Comparison of ENCODE assay signal across 29 mouse cellular contexts in genomic region chr2:160996987-160997763, GRCm38 (mm10).
A peak's percentile ranks its signal among the peaks of the same experiment; 100 is the strongest.
DNase-seq lines count a peak whose midpoint lies in the region; ATAC-seq and TF ChIP-seq lines count a peak whose summit lies in the region.
"Had no signal": no experiment of that assay in that cellular context is flagged by ENCODE, and none has a peak within 500 bp of the region (broad histone marks: within the 10 kb centered on the region; RNA-seq: fewer than 3 reads in every experiment).

No protein-coding gene starts in this region.

- H3K27me3 ChIP-seq in forebrain, embryonic 11.5 days (ENCODE audit: control insufficient read depth, insufficient read depth, low read length), result no peaks in the 10 kb centered on the region
- no peaks in the 10 kb centered on the region for H3K27me3 ChIP-seq in forebrain, embryonic 16.5 days (replicated peaks; ENCODE audit: control insufficient read depth, insufficient read depth, low read length)
- H3K27me3 ChIP-seq in liver, embryonic 11.5 days (replicated peaks; ENCODE audit: control insufficient read depth, insufficient read depth, low read length), result no peaks in the 10 kb centered on the region
- no peaks in the 10 kb centered on the region for H3K27me3 ChIP-seq in liver, postnatal 0 days (ENCODE audit: insufficient read depth, low read length)
- H3K27me3 ChIP-seq in liver, embryonic 16.5 days (ENCODE audit: control insufficient read depth, insufficient read depth, low read depth, low read length), result no peaks in the 10 kb centered on the region
- H3K27me3 ChIP-seq: CH12.LX; embryonic facial prominence, embryonic 12.5 days; embryonic facial prominence, embryonic 15.5 days; heart, embryonic 13.5 days; hindbrain, embryonic 12.5 days; hindbrain, embryonic 15.5 days; Patski had no signal

- H3K4me2 ChIP-seq in forebrain, embryonic 11.5 days (ENCODE audit: low read depth, low read length, severe bottlenecking), result no peak overlapping the region
- H3K4me2 ChIP-seq in forebrain, embryonic 16.5 days (ENCODE audit: low read length), result no peak overlapping the region
- no peak overlapping the region for H3K4me2 ChIP-seq in liver, embryonic 11.5 days
- no peak overlapping the region for H3K4me2 ChIP-seq in liver, postnatal 0 days (ENCODE audit: low read depth, low read length)
- no peak overlapping the region for H3K4me2 ChIP-seq in liver, embryonic 16.5 days (ENCODE audit: low read depth, low read length)
- H3K4me2 ChIP-seq: embryonic facial prominence, embryonic 12.5 days; embryonic facial prominence, embryonic 15.5 days; heart, embryonic 13.5 days; hindbrain, embryonic 12.5 days; hindbrain, embryonic 15.5 days had no signal

- DNase-seq in forebrain, embryonic 11.5 days (ENCODE audit: low spot score), result no peak
- DNase-seq in liver, embryonic 11.5 days (ENCODE audit: low spot score), result peak; percentile 16
- DNase-seq in liver, postnatal 0 days, result no peak
- DNase-seq in urinary bladder, postnatal 10 days (ENCODE audit: low spot score), result no peak
- DNase-seq in natural killer cell, adult 2 months (ENCODE audit: low spot score in 2 of 2), result no peak
- DNase-seq: adrenal gland, postnatal 14 days; B cell, adult 2 months; cerebellum, adult 11 months; cerebellum, adult 2 months; cerebellum, adult 9-11 months; cerebellum, postnatal 25 days; gastrocnemius, postnatal 25 days; heart, adult 2 months; heart, postnatal 14 days had no signal

- no peaks in the 10 kb centered on the region for H3K4me1 ChIP-seq in forebrain, embryonic 11.5 days (replicated peaks; ENCODE audit: control insufficient read depth, insufficient read depth, low read length)
- no peaks in the 10 kb centered on the region for H3K4me1 ChIP-seq in forebrain, embryonic 16.5 days (replicated peaks; ENCODE audit: control insufficient read depth, insufficient read depth, low read length)
- H3K4me1 ChIP-seq in liver, embryonic 11.5 days (replicated peaks; ENCODE audit: control insufficient read depth, insufficient read depth, low read length), result no peaks in the 10 kb centered on the region
- no peaks in the 10 kb centered on the region for H3K4me1 ChIP-seq in liver, postnatal 0 days (ENCODE audit: insufficient read depth)
- no peaks in the 10 kb centered on the region for H3K4me1 ChIP-seq in liver, embryonic 16.5 days (ENCODE audit: control insufficient read depth, low read depth, low read length)
- H3K4me1 ChIP-seq: embryonic facial prominence, embryonic 12.5 days; embryonic facial prominence, embryonic 15.5 days; forebrain, embryonic 10.5 days; heart, embryonic 10.5 days; hindbrain, embryonic 12.5 days; hindbrain, embryonic 15.5 days had no signal

- H3K4me3 ChIP-seq in forebrain, embryonic 11.5 days (ENCODE audit: low read depth, low read length), result no peak overlapping the region
- no peak overlapping the region for H3K4me3 ChIP-seq in forebrain, embryonic 16.5 days (replicated peaks; ENCODE audit: low read length)
- no peak overlapping the region for H3K4me3 ChIP-seq in liver, embryonic 11.5 days (ENCODE audit: low read depth, low read length)
- H3K4me3 ChIP-seq in liver, postnatal 0 days (ENCODE audit: low read depth, low read length), result no peak overlapping the region
- H3K4me3 ChIP-seq in liver, embryonic 16.5 days (ENCODE audit: low read depth, low read length), result no peak overlapping the region
- H3K4me3 ChIP-seq: embryonic facial prominence, embryonic 12.5 days; embryonic facial prominence, embryonic 15.5 days; erythroblast, embryonic 14.5 days; forebrain, embryonic 10.5 days; heart, adult 2 months; heart, embryonic 10.5 days; heart, embryonic 13.5 days; hindbrain, embryonic 12.5 days; hindbrain, embryonic 15.5 days had no signal

- H3K36me3 ChIP-seq in forebrain, embryonic 11.5 days (ENCODE audit: control insufficient read depth, insufficient read depth, low read length), result no peaks in the 10 kb centered on the region
- peaks cover 3% of the 10 kb centered on the region; the same call in 1 of the 2 replicates for H3K36me3 ChIP-seq in forebrain, embryonic 16.5 days (ENCODE audit: control insufficient read depth, insufficient read depth)
- no peaks in the 10 kb centered on the region for H3K36me3 ChIP-seq in liver, embryonic 11.5 days (ENCODE audit: control insufficient read depth, insufficient read depth, low read length)
- H3K36me3 ChIP-seq in liver, postnatal 0 days (replicated peaks; ENCODE audit: insufficient read depth, low read length), result peaks cover under 1% of the 10 kb centered on the region
- H3K36me3 ChIP-seq in liver, embryonic 16.5 days (ENCODE audit: control insufficient read depth, insufficient read depth), result no peaks in the 10 kb centered on the region

- H3K9ac ChIP-seq in forebrain, embryonic 11.5 days (ENCODE audit: low read length), result no peak overlapping the region
- no peak overlapping the region for H3K9ac ChIP-seq in forebrain, embryonic 16.5 days (replicated peaks; ENCODE audit: low read depth, low read length)
- no peak overlapping the region for H3K9ac ChIP-seq in liver, embryonic 11.5 days (ENCODE audit: low read depth, low read length)
- no peak overlapping the region for H3K9ac ChIP-seq in liver, postnatal 0 days (replicated peaks)
- H3K9ac ChIP-seq in liver, embryonic 16.5 days (ENCODE audit: low read depth, low read length), result no peak overlapping the region
- H3K9ac ChIP-seq: embryonic facial prominence, embryonic 12.5 days; embryonic facial prominence, embryonic 15.5 days; heart, embryonic 13.5 days; hindbrain, embryonic 12.5 days; hindbrain, embryonic 15.5 days had no signal

- no peak overlapping the region for H3K27ac ChIP-seq in forebrain, embryonic 11.5 days (ENCODE audit: low read depth, low read length)
- H3K27ac ChIP-seq in forebrain, embryonic 16.5 days (ENCODE audit: low read length), result no peak overlapping the region
- no peak overlapping the region for H3K27ac ChIP-seq in liver, embryonic 11.5 days (ENCODE audit: low read depth, low read length)
- H3K27ac ChIP-seq in liver, postnatal 0 days (ENCODE audit: low read depth), result no peak overlapping the region
- no peak overlapping the region for H3K27ac ChIP-seq in liver, embryonic 16.5 days (ENCODE audit: low read length)
- H3K27ac ChIP-seq: embryonic facial prominence, embryonic 12.5 days; embryonic facial prominence, embryonic 15.5 days; forebrain, embryonic 10.5 days; heart, adult 2 months; heart, embryonic 10.5 days; heart, embryonic 13.5 days; hindbrain, embryonic 12.5 days; hindbrain, embryonic 15.5 days had no signal

- TF ChIP-seq CTCF in liver, postnatal 0 days (IDR thresholded peaks at IDR 0.05; ENCODE audit: low read depth), result no peak

- 91% methylated on average over 6 of the region's 6 CpGs for WGBS in forebrain, embryonic 11.5 days
- 97% methylated on average over 6 of the region's 6 CpGs for WGBS in forebrain, embryonic 16.5 days
- WGBS in liver, embryonic 11.5 days, result 89% methylated on average over 6 of the region's 6 CpGs
- 83% methylated on average over 6 of the region's 6 CpGs for WGBS in liver, postnatal 0 days (ENCODE audit: insufficient replicate concordance)
- 72% methylated on average over 6 of the region's 6 CpGs for WGBS in liver, embryonic 16.5 days (ENCODE audit: insufficient replicate concordance)

- TF ChIP-seq EP300 in liver, postnatal 0 days (IDR thresholded peaks at IDR 0.05; ENCODE audit: low read depth), result no peak

- ATAC-seq in forebrain, embryonic 11.5 days (replicated peaks; ENCODE audit: low FRiP score), result 0 out of 2 replicates have a peak, but pooled peaks have one; percentile 24
- no peak for ATAC-seq in forebrain, embryonic 16.5 days
- no peak for ATAC-seq in liver, embryonic 11.5 days (replicated peaks; ENCODE audit: low FRiP score)
- ATAC-seq in liver, postnatal 0 days, result no peak
- peak; percentile 57; the same call in 1 of the 2 replicates for ATAC-seq in erythroblast, adult 5-6 weeks (replicated peaks; ENCODE audit: low FRiP score, poor library complexity, severe bottlenecking)
- ATAC-seq in liver, embryonic 16.5 days (ENCODE audit: low read depth), result 0 out of 2 replicates have a peak, but pooled peaks have one; percentile 19
- ATAC-seq: forebrain, embryonic 14.5 days; Patski had no signal

- no peaks in the 10 kb centered on the region for H3K9me3 ChIP-seq in forebrain, embryonic 11.5 days (ENCODE audit: control insufficient read depth, low read length)
- H3K9me3 ChIP-seq in forebrain, embryonic 16.5 days (ENCODE audit: control insufficient read depth, low read length), result no peaks in the 10 kb centered on the region
- no peaks in the 10 kb centered on the region for H3K9me3 ChIP-seq in liver, embryonic 11.5 days (ENCODE audit: control insufficient read depth, low read length)
- H3K9me3 ChIP-seq in liver, postnatal 0 days (ENCODE audit: low read length), result no peaks in the 10 kb centered on the region
- no peaks in the 10 kb centered on the region for H3K9me3 ChIP-seq in liver, embryonic 16.5 days (replicated peaks; ENCODE audit: control insufficient read depth, low read length)
- H3K9me3 ChIP-seq: embryonic facial prominence, embryonic 12.5 days; embryonic facial prominence, embryonic 15.5 days; forebrain, embryonic 10.5 days; G1E; heart, embryonic 10.5 days; heart, embryonic 13.5 days; hindbrain, embryonic 12.5 days; hindbrain, embryonic 15.5 days had no signal

Comparison
In these comparisons a context has a peak if more than half of its experiments do, and no peak if none do; other contexts are left out.
1. ATAC-seq: peak in forebrain, embryonic 11.5 days (single experiment), erythroblast, adult 5-6 weeks (single experiment) and liver, embryonic 16.5 days (single experiment); none in forebrain, embryonic 16.5 days (single experiment), liver, embryonic 11.5 days (single experiment) and liver, postnatal 0 days (single experiment).